Mouse (Mus musculus) embryonic facial prominence, embryonic 11.5 days (tissue): ENCODE data around the gene Gm5592. TPM values are rescaled to one million over a fixed set of nuclear protein-coding genes. Genes with fewer than 3 reads are reported as not detected.
"Not testable (repeated sequence)": the region's sequence is repeated elsewhere in the genome, so short reads cannot be mapped to it uniquely, and the experiment has no call there.

Experiments
- ATAC-seq: fragments of 200-750 bp; cut with Nextera tagmentation; replicated peaks from 2 replicates; pipeline ENCODE4 v1.8.0; 2017; ENCODE audit warnings: low read depth; ENCODE audit not compliant: insufficient number of reproducible peaks, low FRiP score, low TSS enrichment
- DNase-seq: peaks from one replicate; pipeline ENCODE4 v3.0.0-alpha.2; 2015; ENCODE audit warnings: low spot score
- H3K27ac ChIP-seq: fragments of 300-500 bp; sonication (generic); replicated peaks from 2 replicates; pipeline ENCODE4 v1.5.1; 2014; ENCODE audit warnings: mild to moderate bottlenecking, low read depth, low read length, control low read depth
- H3K27me3 ChIP-seq: fragments of 300-500 bp; sonication (generic); 2 replicates; pipeline ENCODE4 v1.6.1; 2014; ENCODE audit warnings: mild to moderate bottlenecking, low read length, moderate library complexity, mixed read lengths; ENCODE audit not compliant: control insufficient read depth, insufficient read depth
- H3K36me3 ChIP-seq: fragments of 300-500 bp; sonication (generic); replicated peaks from 2 replicates; pipeline ENCODE4 v1.6.1; 2014; ENCODE audit warnings: low read depth, mild to moderate bottlenecking, low read length, moderate library complexity, mixed read lengths; ENCODE audit not compliant: control insufficient read depth, insufficient read depth
- H3K4me1 ChIP-seq: fragments of 300-500 bp; sonication (generic); 2 replicates; pipeline ENCODE4 v1.6.1; 2014; ENCODE audit warnings: low read length, mixed read lengths; ENCODE audit not compliant: control insufficient read depth, insufficient read depth
- H3K4me2 ChIP-seq: fragments of 300-500 bp; sonication (generic); 2 replicates; pipeline ENCODE4 v1.6.1; 2014; ENCODE audit warnings: low read depth, mild to moderate bottlenecking, control low read depth, low read length, moderate library complexity
- H3K4me3 ChIP-seq: fragments of 300-500 bp; sonication (generic); 2 replicates; pipeline ENCODE4 v1.5.1; 2014; ENCODE audit warnings: low read depth, low read length, control low read depth
- H3K9ac ChIP-seq: fragments of 300-500 bp; sonication (generic); replicated peaks from 2 replicates; pipeline ENCODE4 v1.6.1; 2014; ENCODE audit warnings: mild to moderate bottlenecking, control low read depth, low read length
- H3K9me3 ChIP-seq: fragments of 300-500 bp; sonication (generic); replicated peaks from 2 replicates; pipeline ENCODE4 v1.6.1; 2016; ENCODE audit warnings: mild to moderate bottlenecking, low read length, inconsistent platforms, mixed read lengths; ENCODE audit not compliant: control insufficient read depth
- WGBS: fragments of 180-500 bp; shearing (Covaris S2); extraction: QIAGEN DNeasy Blood & Tissue Kit; methylation state at CpG from one replicate; pipeline ENCODE4 v1.1.7; 2014; 5-methylcytosine and 5-hydroxymethylcytosine counted together
- polyA plus RNA-seq: library from polyadenylated mRNA; unstranded; fragments of >200 nt; fragmentation: Nextera tagmentation; extraction: Ambion mirVana; gene quantifications from 2 replicates; pipeline ENCODE4 v1.2.1, GENCODE M21; 2014

The Gm5592 gene
- not detected in 2 replicates for polyA plus RNA-seq

DNA sequence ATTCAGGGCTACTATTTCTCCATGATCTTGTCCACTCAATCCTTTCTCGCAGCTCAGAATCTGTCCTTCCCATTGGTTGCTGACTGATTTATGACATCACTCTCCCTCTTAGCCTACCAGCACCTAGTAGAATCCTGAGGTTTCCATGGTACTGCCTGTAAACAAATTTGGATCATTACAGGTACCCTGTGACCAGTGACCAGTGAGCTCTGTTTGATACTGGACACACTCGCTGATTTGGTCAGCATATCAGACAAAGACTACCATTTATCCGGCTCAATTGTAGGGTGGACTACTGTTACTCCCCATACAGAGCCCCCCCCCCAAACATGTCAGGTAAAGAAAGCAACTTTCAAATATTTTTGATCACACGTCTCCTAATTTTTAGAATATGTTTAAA is at the start of gene Gm5592:
Gm5592 (plus strand) TSS at position 301 of the 400 bp plus-strand sequence.
- H3K27me3 ChIP-seq, ATAC-seq, H3K4me1 ChIP-seq, H3K9ac ChIP-seq, H3K4me2 ChIP-seq, H3K9me3 ChIP-seq, DNase-seq, H3K27ac ChIP-seq, H3K4me3 ChIP-seq, H3K36me3 ChIP-seq: not testable (repeated sequence)
- 83% methylated on average over 4 of the region's 4 CpGs for WGBS

DNA sequence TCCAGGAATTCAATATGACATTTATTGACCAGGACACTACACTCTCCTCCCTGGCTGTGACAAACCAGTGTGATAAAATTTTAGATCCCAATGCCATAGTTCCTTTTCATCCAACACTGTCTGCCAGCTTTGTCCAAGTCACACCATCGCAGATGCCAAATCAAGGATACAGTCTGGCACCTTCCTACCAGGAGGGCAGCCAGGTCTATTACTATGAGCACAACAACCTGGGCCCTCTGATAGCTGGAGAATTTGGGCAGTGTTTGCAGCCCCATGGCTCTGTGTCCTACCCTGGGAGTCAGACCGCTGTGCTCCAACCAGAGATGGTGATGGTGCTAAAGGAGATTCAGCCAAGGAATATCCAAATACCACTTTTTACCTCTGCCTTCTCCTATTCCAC is 2.2 kb downstream of the Gm5592 start:
- H3K4me1 ChIP-seq, DNase-seq, H3K4me3 ChIP-seq, H3K36me3 ChIP-seq, H3K9me3 ChIP-seq, ATAC-seq, H3K27me3 ChIP-seq, H3K4me2 ChIP-seq, H3K27ac ChIP-seq, H3K9ac ChIP-seq: not testable (repeated sequence)
- 86% methylated on average over 2 of the region's 2 CpGs for WGBS

DNA sequence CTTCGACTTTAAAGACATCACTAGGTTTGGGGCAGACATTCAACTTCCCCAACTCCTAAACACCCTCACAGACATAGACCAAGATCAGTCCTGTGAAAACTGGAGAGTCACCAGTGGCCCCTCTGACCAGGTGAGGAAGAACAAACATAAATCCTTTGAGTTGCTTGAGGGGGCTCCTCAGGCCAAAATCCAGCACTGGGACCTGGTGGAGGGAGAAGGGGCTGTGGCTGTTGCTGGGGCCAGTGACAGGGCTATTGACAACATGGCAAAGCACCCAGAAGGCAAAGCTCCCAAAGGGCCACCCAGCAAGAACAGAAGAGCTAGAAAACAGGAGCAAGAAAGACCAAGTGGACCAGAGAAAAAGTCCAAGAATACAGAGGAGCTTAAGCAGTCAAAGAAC is 4.2 kb downstream of the Gm5592 start:
- not testable (repeated sequence) for H3K36me3 ChIP-seq, H3K9me3 ChIP-seq, DNase-seq, H3K4me2 ChIP-seq, H3K27me3 ChIP-seq, H3K27ac ChIP-seq, ATAC-seq, H3K9ac ChIP-seq, H3K4me1 ChIP-seq, H3K4me3 ChIP-seq
- no CpG with 5 or more reads among the region's 1 CpGs for WGBS

DNA sequence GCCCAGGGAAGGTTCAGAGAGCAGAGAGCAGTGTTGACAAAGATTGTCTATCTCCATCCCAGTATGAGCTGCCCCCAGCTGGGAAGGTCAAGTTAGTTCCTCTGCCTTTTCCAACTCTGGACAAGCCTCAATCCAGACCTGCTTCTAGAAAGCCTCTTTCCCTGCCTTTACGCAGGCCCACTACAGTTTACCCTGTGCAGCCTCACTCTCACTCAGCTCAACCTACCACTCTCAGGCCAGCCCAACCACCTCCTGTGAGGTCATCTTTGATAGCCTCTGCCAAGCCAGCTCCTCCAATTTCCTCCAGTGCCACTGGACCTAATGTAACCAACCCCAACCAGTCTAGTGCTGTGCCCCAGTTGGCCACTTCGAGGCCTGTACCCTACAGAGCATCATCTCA is 4.9 kb downstream of the Gm5592 start:
- H3K9ac ChIP-seq, H3K27ac ChIP-seq, H3K36me3 ChIP-seq, ATAC-seq, H3K9me3 ChIP-seq, H3K4me3 ChIP-seq, DNase-seq, H3K4me2 ChIP-seq, H3K4me1 ChIP-seq, H3K27me3 ChIP-seq: not testable (repeated sequence)
- 64% methylated on average over 2 of the region's 2 CpGs for WGBS

DNA sequence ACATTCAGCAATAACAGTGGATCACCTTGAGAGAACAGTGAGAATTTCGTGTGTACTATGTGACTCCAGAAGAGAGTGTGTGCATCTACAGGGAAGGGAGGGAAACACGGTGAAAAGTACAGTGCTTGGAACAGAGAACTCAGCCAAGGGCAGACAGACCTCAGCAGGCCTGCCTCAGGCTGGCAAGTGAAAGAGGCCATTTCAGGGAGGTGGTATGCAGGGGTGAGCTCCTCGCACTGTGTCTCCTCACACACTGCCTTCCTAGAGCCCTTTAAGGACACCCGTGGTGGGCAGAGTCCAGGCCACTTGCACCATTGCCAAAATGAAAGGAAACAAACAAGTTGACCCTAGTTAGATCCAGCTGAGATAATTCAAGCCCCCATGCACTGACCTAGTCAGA is 40.0 kb downstream of the Gm5592 start:
- no peak overlapping the region for H3K9ac ChIP-seq
- no peaks in the 10 kb centered on the region for H3K9me3 ChIP-seq
- no peaks in the 10 kb centered on the region for H3K36me3 ChIP-seq
- no peak for DNase-seq
- no peak overlapping the region for H3K27ac ChIP-seq
- H3K27me3 ChIP-seq = no peaks in the 10 kb centered on the region
- H3K4me1 ChIP-seq = no peaks in the 10 kb centered on the region
- no peak for ATAC-seq
- 69% methylated on average over 4 of the region's 4 CpGs for WGBS
- no peak overlapping the region for H3K4me2 ChIP-seq
- no peak overlapping the region for H3K4me3 ChIP-seq

Other genes with a start within 250 kb of the Gm5592 start
- not detected in 2 replicates for gene 4930433I11Rik, start 166.3 kb upstream of the Gm5592 start, polyA plus RNA-seq
- not detected in 2 replicates for gene Gm4884, start 121.1 kb upstream of the Gm5592 start, polyA plus RNA-seq
- gene AI987944, start 239.5 kb downstream of the Gm5592 start, polyA plus RNA-seq = 9.4 and 11.7 TPM in 2 replicates